Mouse (Mus musculus) gastrocnemius, postnatal 4 days (tissue): ENCODE data around the gene Ppp1r12a. TPM values are rescaled to one million over a fixed set of nuclear protein-coding genes. Genes with fewer than 3 reads are reported as not detected.

Experiments used
- DNase-seq, 2 experiments: peaks; one replicate each; pipeline ENCODE4 v3.0.0; 2021 to 2022; ENCODE audit warnings: low spot score in 2 of 2, mixed read lengths in 2 of 2
- long read RNA-seq, 2 experiments: library from polyadenylated mRNA; stranded (forward); transcript quantifications; one replicate each; pipeline ENCODE4 v2.0.0; 2021
- total RNA-seq, 2 experiments: library from RNA; stranded (reverse); gene quantifications; 2 replicates each; pipeline ENCODE4 v1.2.3; 2021

Ppp1r12a gene
- 10 to 100 TPM; 75.1 to 82.8 TPM for total RNA-seq
- long read RNA-seq, experiment 1, partial matches to known transcripts: 6 of 10 reads
- long read RNA-seq, experiment 1, other reads (novel, unspliced or antisense): 4 of 10 reads
- long read RNA-seq, experiment 2, partial matches to known transcripts: 3 of 7 reads
- long read RNA-seq, experiment 2, other reads (novel, unspliced or antisense): 4 of 7 reads

GRCm38 (mm10) chr10:108161261-108162256 lies at the start of gene Ppp1r12a:
Gene Ppp1r12a, plus strand, starts transcription at chr10:108162193.
- DNase-seq: peak; percentile 96 to 97

GRCm38 (mm10) chr10:108113361-108114237 lies 48.4 kb upstream of the Ppp1r12a start:
- no peak for DNase-seq

GRCm38 (mm10) chr10:108118200-108119163 lies 43.5 kb upstream of the Ppp1r12a start:
- DNase-seq: no peak

GRCm38 (mm10) chr10:108119416-108119815 lies 42.6 kb upstream of the Ppp1r12a start:
- no peak for DNase-seq

- DNase-seq: no peak
Observed at GRCm38 (mm10) chr10:108124934-108125599, 36.9 kb upstream of the Ppp1r12a start.

GRCm38 (mm10) chr10:108129167-108129566 lies 32.8 kb upstream of the Ppp1r12a start:
- no peak for DNase-seq

- no peak for DNase-seq
Observed at GRCm38 (mm10) chr10:108131858-108132257, 30.1 kb upstream of the Ppp1r12a start.

GRCm38 (mm10) chr10:108133253-108133652 lies 28.7 kb upstream of the Ppp1r12a start:
- DNase-seq: no peak

GRCm38 (mm10) chr10:108133745-108134144 lies 28.2 kb upstream of the Ppp1r12a start:
- no peak for DNase-seq

DNA sequence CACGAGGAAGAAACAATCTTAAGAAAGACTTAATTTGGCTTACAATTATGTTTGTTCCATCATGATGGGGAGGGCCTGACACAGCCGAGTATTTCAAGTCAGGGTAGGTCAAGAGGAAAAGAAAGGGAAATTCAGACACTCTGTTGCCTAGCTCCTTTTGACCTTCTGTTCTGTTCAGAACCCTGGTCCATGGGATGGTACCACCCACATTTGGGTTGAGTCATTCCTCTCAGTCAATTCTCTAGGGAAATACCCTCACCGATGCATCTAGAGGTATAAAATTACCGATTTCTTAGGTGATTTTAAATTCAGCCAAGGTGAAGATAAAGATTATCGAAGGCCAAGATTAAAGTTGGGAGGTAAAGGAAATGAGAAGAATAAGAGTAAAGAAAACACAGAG lies 23.6 kb upstream of the Ppp1r12a start:
- no peak for DNase-seq

DNA sequence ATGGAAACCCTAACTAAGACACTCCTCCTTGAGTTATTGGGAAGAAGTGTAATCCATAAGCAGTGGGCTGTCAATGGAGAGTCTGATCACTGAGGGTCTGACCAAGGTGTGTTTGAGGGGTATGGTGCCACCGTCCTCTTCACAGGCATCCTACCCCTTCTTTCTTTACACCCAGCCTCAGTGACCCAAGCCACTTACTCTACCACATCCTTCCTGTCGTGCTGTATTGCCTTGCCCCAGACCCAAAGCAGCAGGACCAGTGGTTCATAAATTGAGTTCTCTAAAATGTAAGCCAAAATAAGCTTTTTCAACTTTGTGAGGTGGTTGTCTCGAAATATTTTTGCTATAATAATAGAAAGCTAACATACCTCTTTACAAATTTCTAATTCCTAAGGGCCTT lies 22.2 kb upstream of the Ppp1r12a start:
- DNase-seq: no peak

- DNase-seq: no peak
Observed at GRCm38 (mm10) chr10:108140742-108141141, 21.3 kb upstream of the Ppp1r12a start.

DNA sequence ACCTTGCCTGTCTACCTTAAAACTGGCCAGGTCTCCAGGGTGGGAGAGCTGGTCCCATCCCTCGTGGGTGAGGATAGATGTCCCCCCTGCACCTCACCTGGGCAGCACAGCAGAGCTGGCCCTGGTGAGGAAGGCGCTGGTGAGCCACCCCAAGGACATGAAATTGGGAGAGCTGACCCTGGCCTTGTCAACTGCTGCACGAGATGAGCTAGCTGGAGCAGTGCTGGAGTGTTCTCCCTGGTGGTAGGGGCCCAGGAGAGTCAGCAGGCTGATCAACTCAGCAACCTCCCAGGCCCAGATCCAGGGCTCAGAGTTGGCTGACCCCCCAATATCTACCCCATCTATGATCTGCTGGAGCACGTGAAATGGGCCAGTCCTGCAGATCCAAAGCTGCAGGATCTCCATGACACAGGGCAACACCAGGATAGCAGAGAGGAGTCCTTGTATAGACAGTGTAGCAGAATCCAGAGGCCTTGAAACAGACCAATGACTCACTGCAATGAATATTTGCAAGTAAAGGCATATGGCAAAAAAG lies 17.9 kb upstream of the Ppp1r12a start:
- DNase-seq: no peak

DNA sequence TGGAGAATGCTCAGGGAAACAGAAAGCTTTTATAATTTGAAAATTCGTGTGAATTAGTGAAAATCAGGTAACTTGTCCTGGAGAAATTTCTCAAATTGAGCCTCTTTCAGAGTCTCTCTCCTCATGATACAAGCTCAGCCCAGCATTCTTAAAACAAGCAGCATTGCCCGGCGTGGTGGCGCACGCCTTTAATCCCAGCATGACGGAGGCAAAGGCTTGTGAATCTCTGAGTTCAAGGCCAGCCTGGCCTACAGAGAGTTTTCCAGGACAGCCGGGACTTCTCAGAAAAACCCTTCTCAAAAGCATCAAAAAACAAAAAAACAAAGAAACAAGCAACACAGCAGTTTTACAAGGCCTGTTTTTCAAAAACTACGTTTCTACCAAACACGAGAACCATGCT lies 16.3 kb upstream of the Ppp1r12a start:
- DNase-seq: no peak

GRCm38 (mm10) chr10:108147031-108147430 lies 15.0 kb upstream of the Ppp1r12a start:
- DNase-seq: no peak

GRCm38 (mm10) chr10:108153301-108153700 lies 8.7 kb upstream of the Ppp1r12a start:
- DNase-seq: no peak

DNA sequence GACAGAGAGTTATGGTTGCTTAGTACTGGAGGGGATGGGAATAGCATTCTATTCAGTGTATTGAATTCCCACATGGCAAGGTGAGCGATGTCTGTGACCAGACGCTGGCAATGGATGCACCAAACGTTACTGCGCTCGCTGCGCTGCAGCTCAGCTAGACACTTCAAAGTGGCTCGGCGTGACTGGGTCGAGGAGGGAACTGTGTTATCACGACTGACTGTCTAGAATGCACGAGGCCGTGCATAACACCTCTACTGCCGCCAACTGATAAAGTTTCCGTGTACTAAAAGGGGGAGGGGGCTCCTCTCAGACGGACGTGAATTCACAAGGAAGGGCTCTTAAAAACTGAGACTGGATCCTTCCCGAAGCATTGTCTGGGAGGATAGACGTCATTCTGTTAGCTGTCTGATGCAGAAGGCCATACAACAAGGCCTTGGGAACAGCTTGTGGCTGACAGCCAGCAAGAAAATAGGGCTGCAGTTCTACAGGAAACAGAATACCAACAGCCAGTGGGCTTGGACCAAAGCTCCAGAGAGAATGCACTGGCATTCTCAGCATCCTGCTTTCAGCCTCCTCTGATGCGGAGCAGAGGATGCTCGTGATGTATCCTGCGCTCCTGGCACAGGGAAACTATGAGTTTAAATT lies 6.8 kb upstream of the Ppp1r12a start:
- DNase-seq: no peak

DNA sequence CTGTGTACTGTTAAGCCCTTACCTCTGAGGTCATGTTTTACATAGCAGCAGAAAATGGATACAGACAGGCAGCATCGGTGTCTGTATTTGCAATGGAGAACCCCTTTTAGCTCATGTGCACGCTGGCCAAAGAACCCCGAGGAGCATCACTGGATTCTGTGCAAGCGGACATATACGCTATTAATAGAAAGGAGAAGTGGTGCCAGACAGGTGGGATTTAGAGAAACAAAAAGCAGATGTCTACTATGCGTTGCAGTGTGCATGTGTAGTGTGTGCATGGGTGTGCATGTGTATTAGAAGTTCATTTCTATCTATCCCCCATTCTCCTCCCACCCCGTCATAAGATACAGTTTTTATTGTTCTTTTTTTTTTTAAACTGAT lies 6.3 kb upstream of the Ppp1r12a start:
- DNase-seq: no peak

DNA sequence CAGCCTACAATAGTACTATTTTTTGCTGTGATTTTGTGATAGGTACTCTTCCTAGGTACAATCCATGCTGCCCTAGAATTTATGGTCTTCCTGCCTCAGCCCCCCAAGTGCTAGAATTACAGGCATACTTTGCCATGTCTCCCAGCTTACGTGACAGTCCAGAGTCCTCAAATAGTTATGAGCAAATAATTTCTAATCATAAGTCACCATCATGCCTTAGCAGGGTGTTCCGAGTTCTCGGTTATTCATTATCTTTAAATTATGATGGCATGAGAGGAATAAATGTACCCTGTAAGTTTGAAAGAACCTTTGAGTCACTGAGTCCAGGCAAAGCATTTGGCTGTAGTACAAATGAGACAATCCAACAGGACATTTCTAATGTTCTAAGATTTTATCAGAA lies 5.9 kb upstream of the Ppp1r12a start:
- no peak for DNase-seq
